Mouse (Mus musculus) kidney, embryonic 16.5 days (tissue): Measurements from ENCODE around the gene Lsm8. TPM values are rescaled to one million over a fixed set of nuclear protein-coding genes. Genes with fewer than 3 reads are reported as not detected.
A peak's percentile ranks its signal among the peaks of the same experiment; 100 is the strongest.

Experiments used
- ATAC-seq: fragments of 200-750 bp; cut with Nextera tagmentation; 2 replicates; pipeline ENCODE4 v1.8.0; 2017; ENCODE audit warnings: moderate TSS enrichment; ENCODE audit not compliant: low FRiP score, low TSS enrichment
- H3K27ac ChIP-seq: fragments of 300-500 bp; sonication (generic); 2 replicates; pipeline ENCODE4 v1.5.1; 2014; ENCODE audit warnings: low read length
- H3K27me3 ChIP-seq: fragments of 300-500 bp; sonication (generic); 2 replicates; pipeline ENCODE4 v1.6.1; 2014; ENCODE audit warnings: low read length, control low read depth, mixed read lengths; ENCODE audit not compliant: insufficient read depth
- H3K36me3 ChIP-seq: fragments of 300-500 bp; sonication (generic); 2 replicates; pipeline ENCODE4 v1.6.1; 2014; ENCODE audit warnings: low read length, control low read depth, mixed read lengths; ENCODE audit not compliant: insufficient read depth
- H3K4me1 ChIP-seq: fragments of 300-500 bp; sonication (generic); 2 replicates; pipeline ENCODE4 v1.6.1; 2014; ENCODE audit warnings: low read length, control low read depth, mixed read lengths; ENCODE audit not compliant: insufficient read depth
- H3K4me2 ChIP-seq: fragments of 300-500 bp; sonication (generic); replicated peaks from 2 replicates; pipeline ENCODE4 v1.6.1; 2014; ENCODE audit warnings: low read depth, low read length
- H3K4me3 ChIP-seq: fragments of 300-500 bp; sonication (generic); 2 replicates; pipeline ENCODE4 v1.5.1; 2014; ENCODE audit warnings: mild to moderate bottlenecking, low read length
- H3K9ac ChIP-seq: fragments of 300-500 bp; sonication (generic); replicated peaks from 2 replicates; pipeline ENCODE4 v1.6.1; 2014; ENCODE audit warnings: low read length
- H3K9me3 ChIP-seq: fragments of 300-500 bp; sonication (generic); 2 replicates; pipeline ENCODE4 v1.6.1; 2016; ENCODE audit warnings: low read length, control low read depth
- WGBS: fragments of 180-500 bp; shearing (Covaris S2); extraction: QIAGEN DNeasy Blood & Tissue Kit; methylation state at CpG from one replicate; pipeline ENCODE4 v1.1.7; 2014; 5-methylcytosine and 5-hydroxymethylcytosine counted together
- polyA plus RNA-seq: library from polyadenylated mRNA; unstranded; fragments of >200 nt; fragmentation: Nextera tagmentation; extraction: Ambion mirVana; gene quantifications from 2 replicates; pipeline ENCODE4 v1.2.1, GENCODE M21; 2015

Lsm8 gene
- polyA plus RNA-seq, 1 experiment from 2014 or later = 212 TPM

DNA sequence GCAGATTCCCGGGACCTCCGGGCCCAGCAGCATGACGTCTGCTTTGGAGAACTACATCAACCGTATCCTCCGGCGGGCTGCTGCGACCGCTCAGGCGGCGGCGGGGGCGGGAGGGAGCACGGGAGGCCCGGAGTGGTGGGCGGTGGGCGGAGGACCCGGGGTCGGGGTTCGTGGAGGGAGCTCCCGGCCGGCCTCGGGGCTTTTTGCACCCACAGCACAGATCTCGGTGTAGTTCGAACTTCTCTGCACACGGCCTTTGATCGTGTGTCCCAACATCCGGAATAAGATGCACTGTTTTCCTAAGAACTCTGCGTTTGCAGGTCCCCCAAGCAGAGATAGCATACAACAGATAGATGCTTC is 303 bp downstream of the Lsm8 start:
- Histone ChIP-seq H3K9me3 (no peaks in the 10 kb centered on the region), H3K36me3 (peaks cover 5% of the 10 kb centered on the region; the same call in 1 of the 2 replicates), H3K4me2 (peak overlapping the region; percentile 73), H3K9ac (peak overlapping the region; percentile 98), H3K4me3 (peak overlapping the region; percentile 94), H3K27ac (peak overlapping the region; percentile 98), H3K27me3 (no peaks in the 10 kb centered on the region), H3K4me1 (peaks cover 16% of the 10 kb centered on the region)
- no peak for ATAC-seq
- 0% methylated on average over 21 of the region's 28 CpGs for WGBS

DNA sequence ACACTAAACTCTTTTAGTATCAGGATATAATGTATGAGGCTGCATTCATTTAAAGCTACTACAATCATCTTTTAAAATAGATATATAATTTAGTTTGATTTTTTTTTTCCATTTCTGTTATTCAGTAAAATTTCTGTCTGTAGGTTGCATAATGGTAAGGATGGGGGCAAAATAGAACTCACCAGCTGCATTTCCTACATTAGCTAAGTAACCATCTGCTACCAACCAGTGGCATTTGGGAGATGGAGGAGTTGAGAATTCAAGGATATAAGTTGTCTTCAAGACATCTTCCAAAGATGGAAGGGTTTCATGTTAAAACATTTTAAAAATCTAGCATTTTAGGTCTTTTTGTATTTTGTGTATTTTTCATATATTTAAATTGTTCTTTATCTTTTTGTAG is 6.9 kb downstream of the Lsm8 start:
- H3K4me1 ChIP-seq = peaks cover 5% of the 10 kb centered on the region; the same call in 1 of the 2 replicates
- no peaks in the 10 kb centered on the region for H3K27me3 ChIP-seq
- H3K4me2 ChIP-seq = no peak overlapping the region
- H3K27ac ChIP-seq = no peak overlapping the region
- no peak overlapping the region for H3K9ac ChIP-seq
- 0 out of 2 replicates have a peak, but pooled peaks cover 2% of the 10 kb centered on the region for H3K9me3 ChIP-seq
- H3K4me3 ChIP-seq = no peak overlapping the region
- H3K36me3 ChIP-seq = peaks cover 22% of the 10 kb centered on the region
- ATAC-seq = no peak

DNA sequence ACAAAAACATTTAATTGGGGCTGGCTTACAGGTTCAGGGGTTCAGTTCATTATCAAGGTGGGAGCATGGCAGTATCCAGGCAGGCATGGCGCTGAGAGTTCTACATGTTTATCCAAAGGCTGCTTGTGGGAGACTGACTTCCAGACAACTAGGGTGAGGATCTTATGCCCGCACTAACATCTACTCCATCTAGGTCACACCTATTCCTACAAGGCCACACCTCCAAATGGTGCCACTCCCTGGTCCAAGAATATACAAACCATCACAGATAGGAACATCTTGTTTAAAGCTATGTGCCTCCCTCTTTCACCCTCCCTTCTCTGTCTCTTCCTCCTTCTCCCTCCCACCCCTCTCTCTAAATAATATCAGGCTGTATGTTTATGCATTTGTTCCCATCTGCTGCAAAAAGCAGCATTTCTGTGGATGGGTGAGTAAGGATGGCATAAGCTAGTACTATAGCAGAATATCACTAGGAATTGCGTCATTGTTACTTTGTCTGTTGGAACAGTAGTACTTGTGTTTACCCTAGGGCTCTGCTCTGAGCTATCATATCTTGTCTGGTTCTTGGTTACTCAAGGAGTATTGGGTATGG is 8.2 kb downstream of the Lsm8 start:
- 97% methylated on average over 3 of the region's 3 CpGs for WGBS
- Histone ChIP-seq H3K4me3 (no peak overlapping the region), H3K27me3 (no peaks in the 10 kb centered on the region), H3K36me3 (peaks cover 22% of the 10 kb centered on the region), H3K4me1 (no peaks in the 10 kb centered on the region), H3K27ac (no peak overlapping the region), H3K4me2 (no peak overlapping the region), H3K9ac (no peak overlapping the region), H3K9me3 (0 out of 2 replicates have a peak, but pooled peaks cover 7% of the 10 kb centered on the region)
- ATAC-seq = no peak

DNA sequence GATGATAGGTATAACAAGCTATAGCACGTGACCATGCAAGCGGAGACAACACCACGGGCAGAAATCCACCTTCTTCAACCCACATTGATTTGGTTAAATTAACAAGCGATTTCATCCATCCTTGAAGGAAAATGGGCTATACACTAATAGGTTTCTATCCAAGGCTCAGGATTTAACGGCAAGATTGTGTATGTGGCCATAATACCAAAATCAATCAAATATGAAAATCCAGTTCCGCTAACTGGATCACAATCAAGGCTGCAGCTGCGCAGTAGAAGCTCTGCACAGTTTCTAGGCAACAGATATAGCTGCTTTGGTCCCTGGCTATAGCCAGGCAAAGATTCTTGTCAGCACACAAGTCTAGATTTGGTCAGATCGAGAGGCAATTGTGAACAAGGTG is 17.6 kb downstream of the Lsm8 start, which contains the start of gene Ankrd7:
TSS of gene Ankrd7 (plus strand) at position 301 of the 400 bp plus-strand sequence.
- Histone ChIP-seq H3K4me2 (no peak within 1 kb of the TSS), H3K9ac (no peak within 1 kb of the TSS), H3K27me3 (no peaks in the 10 kb centered on the region), H3K27ac (no peak within 1 kb of the TSS), H3K36me3 (no peaks in the 10 kb centered on the region), H3K4me1 (no peaks in the 10 kb centered on the region), H3K4me3 (no peak within 1 kb of the TSS), H3K9me3 (no peaks in the 10 kb centered on the region)
- 93% methylated on average over 8 of the region's 8 CpGs for WGBS
- ATAC-seq = no peak

DNA sequence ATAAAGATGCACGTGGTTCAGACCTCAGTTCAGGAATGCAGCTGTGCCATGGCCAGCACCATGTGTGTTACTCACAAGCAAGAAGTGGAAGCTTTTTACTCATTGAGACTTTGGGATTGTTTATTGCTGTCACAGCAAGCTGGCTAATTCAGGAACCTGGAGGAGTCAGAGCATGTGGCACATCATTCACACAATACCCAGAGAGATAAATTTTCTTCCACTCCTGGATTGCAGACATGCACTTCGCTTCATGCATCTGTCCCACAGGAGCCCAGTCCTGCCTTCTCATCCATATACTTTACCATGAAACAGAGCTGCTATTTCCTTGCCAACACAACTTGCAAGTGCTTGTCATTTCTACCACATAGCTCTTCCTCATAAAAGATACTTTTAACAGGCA is 40.7 kb downstream of the Lsm8 start:
- Histone ChIP-seq H3K36me3 (no peaks in the 10 kb centered on the region), H3K27me3 (no peaks in the 10 kb centered on the region), H3K4me3 (no peak overlapping the region), H3K9me3 (no peaks in the 10 kb centered on the region), H3K4me2 (no peak overlapping the region), H3K9ac (no peak overlapping the region), H3K27ac (no peak overlapping the region), H3K4me1 (no peaks in the 10 kb centered on the region)
- WGBS = 42% methylated on average over 2 of the region's 2 CpGs
- ATAC-seq = no peak

DNA sequence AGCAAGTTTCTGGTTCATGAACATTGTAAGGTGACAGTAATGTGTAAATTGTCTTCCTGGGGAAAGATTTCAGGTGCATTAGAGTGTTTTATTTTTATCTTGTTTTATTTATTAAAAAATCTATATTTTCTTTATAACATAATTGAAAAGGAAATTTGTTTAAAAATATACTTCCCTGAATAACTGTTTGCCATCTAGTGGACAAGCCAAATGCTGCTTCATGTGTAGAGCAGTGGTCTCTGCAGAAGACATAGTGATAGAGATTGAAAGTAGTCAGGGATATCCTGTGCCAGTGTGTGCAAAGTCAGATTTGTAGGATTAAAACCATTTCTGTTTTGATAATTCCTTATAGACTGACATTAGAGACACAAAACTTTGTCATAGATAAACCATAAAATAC is 45.8 kb downstream of the Lsm8 start:
- no peaks in the 10 kb centered on the region for H3K36me3 ChIP-seq
- H3K4me3 ChIP-seq = no peak overlapping the region
- H3K9me3 ChIP-seq = no peaks in the 10 kb centered on the region
- no peak overlapping the region for H3K4me2 ChIP-seq
- no peaks in the 10 kb centered on the region for H3K4me1 ChIP-seq
- no peak for ATAC-seq
- H3K27ac ChIP-seq = no peak overlapping the region
- H3K27me3 ChIP-seq = no peaks in the 10 kb centered on the region
- no peak overlapping the region for H3K9ac ChIP-seq

Other genes starting within 250 kb of the Lsm8 start
- 0.14 and 0.49 TPM in 2 replicates for gene Ankrd7, start 17.7 kb downstream of the Lsm8 start, polyA plus RNA-seq